Mouse (Mus musculus) limb, embryonic 14.5 days (tissue): ENCODE results near the gene Mr1. TPM values are rescaled to one million over a fixed set of nuclear protein-coding genes. Genes with fewer than 3 reads are reported as not detected.

Experiments used
- ATAC-seq: fragments of 200-750 bp; cut with Nextera tagmentation; 2 replicates; pipeline ENCODE4 v1.8.0; 2017; ENCODE audit warnings: low read depth, moderate number of reproducible peaks, moderate TSS enrichment; ENCODE audit not compliant: low FRiP score
- DNase-seq: peaks from one replicate; pipeline ENCODE4 v3.0.0-alpha.2; 2015; ENCODE audit warnings: low spot score
- H3K27ac ChIP-seq: fragments of 300-500 bp; sonication (generic); replicated peaks from 2 replicates; pipeline ENCODE4 v1.5.1; 2014; ENCODE audit warnings: low read depth, mild to moderate bottlenecking, low read length, moderate library complexity, mixed read lengths
- H3K27me3 ChIP-seq: fragments of 300-500 bp; sonication (generic); 2 replicates; pipeline ENCODE4 v1.6.1; 2014; ENCODE audit warnings: low read length, mixed read lengths; ENCODE audit not compliant: control insufficient read depth, insufficient read depth
- H3K36me3 ChIP-seq: fragments of 300-500 bp; sonication (generic); 2 replicates; pipeline ENCODE4 v1.6.1; 2014; ENCODE audit warnings: mild to moderate bottlenecking, low read length, moderate library complexity, mixed read lengths; ENCODE audit not compliant: control insufficient read depth, insufficient read depth
- H3K4me1 ChIP-seq: fragments of 300-500 bp; sonication (generic); 2 replicates; pipeline ENCODE4 v1.6.1; 2014; ENCODE audit warnings: antibody characterized with exemption, low read length, mixed read lengths; ENCODE audit not compliant: control insufficient read depth, insufficient read depth
- H3K4me2 ChIP-seq: fragments of 300-500 bp; sonication (generic); replicated peaks from 2 replicates; pipeline ENCODE4 v1.6.1; 2014; ENCODE audit warnings: low read depth, mild to moderate bottlenecking, low read length, moderate library complexity; ENCODE audit not compliant: severe bottlenecking
- H3K4me3 ChIP-seq: fragments of 300-500 bp; sonication (generic); replicated peaks from 2 replicates; pipeline ENCODE4 v1.5.1; 2014; ENCODE audit warnings: low read length
- H3K9ac ChIP-seq: fragments of 300-500 bp; sonication (generic); 2 replicates; pipeline ENCODE4 v1.6.1; 2014; ENCODE audit warnings: mild to moderate bottlenecking, low read depth, low read length, moderate library complexity; ENCODE audit not compliant: severe bottlenecking
- H3K9me3 ChIP-seq: fragments of 300-500 bp; sonication (generic); 2 replicates; pipeline ENCODE4 v1.6.1; 2016; ENCODE audit warnings: low read length; ENCODE audit not compliant: control insufficient read depth
- POLR2A ChIP-seq: fragments of 200-500 bp; IDR thresholded peaks from 2 replicates; pipeline ENCODE4 v1.8.0; 2012; ENCODE audit warnings: inconsistent platforms, mild to moderate bottlenecking, moderate library complexity, borderline replicate concordance; ENCODE audit not compliant: insufficient read depth, insufficient read length; ENCODE audit errors: extremely low read depth
- WGBS: fragments of 180-500 bp; shearing (Covaris S2); extraction: QIAGEN DNeasy Blood & Tissue Kit; methylation state at CpG from one replicate; pipeline ENCODE4 v1.1.7; 2014; 5-methylcytosine and 5-hydroxymethylcytosine counted together
- polyA plus RNA-seq, 2 experiments: library from polyadenylated mRNA; depleted of rRNA in 1 of 2; stranded (reverse) in 1 of 2; unstranded in 1 of 2; fragments of >200 nt; fragmentation: Nextera tagmentation in 1 of 2; extraction: Ambion mirVana in 1 of 2; gene quantifications; 2 replicates each; pipeline versions ENCODE4 v1.2.1 to v1.2.3; 2012 to 2014

Gene Mr1
- polyA plus RNA-seq, 2 experiments = 8.2 to 10.5 TPM

- Histone ChIP-seq H3K27ac (0 out of 2 replicates have a peak overlapping the region, but pooled peaks have one; percentile 6), H3K36me3 (no peaks in the 10 kb centered on the region), H3K9ac (no peak overlapping the region), H3K27me3 (no peaks in the 10 kb centered on the region), H3K4me3 (no peak overlapping the region), H3K9me3 (no peaks in the 10 kb centered on the region), H3K4me2 (no peak overlapping the region), H3K4me1 (peaks cover 56% of the 10 kb centered on the region)
- ATAC-seq = no peak
- TF ChIP-seq POLR2A = no peak
- no peak for DNase-seq
- 46% methylated on average over 9 of the region's 9 CpGs for WGBS
These were observed 52.5 kb downstream of the Mr1 start for GRCm38 (mm10) chr1:155093971-155094707.

- peak; percentile 38; the same call in 1 of the 2 replicates for ATAC-seq
- peak; percentile 68 for DNase-seq
These were observed 53.3 kb downstream of the Mr1 start for GRCm38 (mm10) chr1:155093145-155093791.

GRCm38 (mm10) chr1:155091842-155092800 is 54.5 kb downstream of the Mr1 start:
- DNase-seq (peak; percentile 81), ATAC-seq (peak; percentile 64)
- Histone ChIP-seq H3K27ac (peak overlapping the region; percentile 80), H3K9ac (no peak overlapping the region), H3K36me3 (no peaks in the 10 kb centered on the region), H3K9me3 (no peaks in the 10 kb centered on the region), H3K4me1 (peaks cover 62% of the 10 kb centered on the region), H3K27me3 (no peaks in the 10 kb centered on the region), H3K4me3 (no peak overlapping the region), H3K4me2 (peak overlapping the region; percentile 25)
- 7% methylated on average over 14 of the region's 14 CpGs for WGBS
- no peak for TF ChIP-seq POLR2A

More at GRCm38 (mm10) chr1:155093145-155093791, 53.3 kb downstream of the Mr1 start:
- Histone ChIP-seq H3K4me2 (no peak overlapping the region), H3K9me3 (no peaks in the 10 kb centered on the region), H3K27me3 (no peaks in the 10 kb centered on the region), H3K27ac (peak overlapping the region; percentile 6), H3K4me1 (peaks cover 61% of the 10 kb centered on the region), H3K36me3 (no peaks in the 10 kb centered on the region), H3K4me3 (no peak overlapping the region), H3K9ac (no peak overlapping the region)
- 21% methylated on average over 4 of the region's 4 CpGs for WGBS
- TF ChIP-seq POLR2A = no peak

- 48% methylated on average over 7 of the region's 7 CpGs for WGBS
- no peak overlapping the region for H3K9ac ChIP-seq
- DNase-seq (no peak), ATAC-seq (no peak)
- H3K27me3 ChIP-seq = no peaks in the 10 kb centered on the region
- no peak overlapping the region for H3K4me3 ChIP-seq
- H3K4me2 ChIP-seq = peak overlapping the region; percentile 25
- H3K27ac ChIP-seq = peak overlapping the region; percentile 80
- peaks cover 63% of the 10 kb centered on the region for H3K4me1 ChIP-seq
- TF ChIP-seq POLR2A = no peak
- H3K9me3 ChIP-seq = no peaks in the 10 kb centered on the region
- H3K36me3 ChIP-seq = no peaks in the 10 kb centered on the region
These were observed 55.2 kb downstream of the Mr1 start for GRCm38 (mm10) chr1:155091374-155091841.

DNA sequence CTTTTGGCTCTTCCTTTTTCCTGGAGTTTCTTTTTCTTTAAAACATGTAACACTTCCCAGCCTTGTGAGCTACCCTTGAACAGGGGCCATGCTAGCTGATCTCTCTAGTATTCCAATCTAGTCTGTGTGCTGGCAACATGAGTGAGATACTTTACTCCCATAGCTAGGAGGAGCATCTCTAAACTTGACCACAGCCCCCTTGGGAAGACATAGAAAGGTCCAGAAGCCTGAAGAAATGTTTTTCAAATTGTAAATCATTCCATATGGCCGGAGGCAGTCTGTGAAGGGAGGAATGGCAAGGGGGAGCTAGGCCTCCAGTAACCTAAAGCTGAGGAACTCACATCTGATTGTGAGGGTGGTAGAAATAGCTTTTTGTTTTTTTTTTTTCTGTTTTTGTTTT is 55.9 kb downstream of the Mr1 start:
- Histone ChIP-seq H3K9me3 (no peaks in the 10 kb centered on the region), H3K4me1 (peaks cover 68% of the 10 kb centered on the region), H3K36me3 (no peaks in the 10 kb centered on the region), H3K4me2 (no peak overlapping the region), H3K27ac (no peak overlapping the region), H3K4me3 (no peak overlapping the region), H3K9ac (no peak overlapping the region), H3K27me3 (no peaks in the 10 kb centered on the region)
- TF ChIP-seq POLR2A = no peak
- DNase-seq = no peak
- no peak for ATAC-seq
- WGBS = 54% methylated on average over 1 of the region's 1 CpGs
